In genomic region chr3:50121001-50121400, GRCm38 (mm10) we compare ENCODE assay signal across 17 mouse cellular contexts.
DNase-seq lines count a peak whose midpoint lies in the region; ATAC-seq and TF ChIP-seq lines count a peak whose summit lies in the region.
"Had no signal": no experiment of that assay in that cellular context is flagged by ENCODE, and none has a peak within 500 bp of the region (broad histone marks: within the 10 kb centered on the region; RNA-seq: fewer than 3 reads in every experiment).

No protein-coding gene starts in this region.

- H3K4me1 ChIP-seq in embryonic facial prominence, embryonic 11.5 days (ENCODE audit: control insufficient read depth, insufficient read depth, low read length) = no peaks in the 10 kb centered on the region
- no peaks in the 10 kb centered on the region for H3K4me1 ChIP-seq in embryonic facial prominence, embryonic 10.5 days
- H3K4me1 ChIP-seq: heart, embryonic 15.5 days; kidney, embryonic 15.5 days; liver, embryonic 13.5 days; neural tube, embryonic 15.5 days had no signal

- H3K4me3 ChIP-seq in embryonic facial prominence, embryonic 11.5 days (ENCODE audit: low read depth, low read length) = no peak overlapping the region
- no peak overlapping the region for H3K4me3 ChIP-seq in embryonic facial prominence, embryonic 10.5 days
- H3K4me3 ChIP-seq in layer of hippocampus, adult 2 months = no peak overlapping the region
- H3K4me3 ChIP-seq: erythroblast, embryonic 14.5 days; heart, embryonic 15.5 days; kidney, embryonic 15.5 days; liver, embryonic 13.5 days; neural tube, embryonic 15.5 days had no signal

- no peaks in the 10 kb centered on the region for H3K27me3 ChIP-seq in embryonic facial prominence, embryonic 11.5 days (ENCODE audit: control insufficient read depth, insufficient read depth, low read length)
- no peaks in the 10 kb centered on the region for H3K27me3 ChIP-seq in embryonic facial prominence, embryonic 10.5 days (replicated peaks; ENCODE audit: low read depth, poor library complexity, severe bottlenecking)
- H3K27me3 ChIP-seq: heart, embryonic 15.5 days; kidney, embryonic 15.5 days; liver, embryonic 13.5 days; neural tube, embryonic 15.5 days had no signal

- DNase-seq in embryonic facial prominence, embryonic 11.5 days (ENCODE audit: low spot score) = peak; percentile 31
- no peak for DNase-seq in embryonic facial prominence, embryonic 10.5 days (ENCODE audit: low spot score)
- DNase-seq in layer of hippocampus, adult 2 months (ENCODE audit: low spot score in 2 of 2) = no peak
- no peak for DNase-seq in layer of hippocampus, adult 9-11 months
- DNase-seq in 416B (ENCODE audit: low read depth) (peak; percentile 3), ZHBTc4 (ENCODE audit: low read depth, low spot score) (peak; percentile 11)
- DNase-seq: adrenal gland, postnatal 25 days; left cerebral cortex, postnatal 4 days; liver, embryonic 13.5 days; right cerebral cortex, adult 18-20 months had no signal

- H3K4me2 ChIP-seq in embryonic facial prominence, embryonic 11.5 days (ENCODE audit: low read depth, low read length) = no peak overlapping the region
- H3K4me2 ChIP-seq: heart, embryonic 15.5 days; kidney, embryonic 15.5 days; liver, embryonic 13.5 days; neural tube, embryonic 15.5 days had no signal

- 55% methylated on average over 1 of the region's 1 CpGs for WGBS in embryonic facial prominence, embryonic 11.5 days
- 58% methylated on average over 1 of the region's 1 CpGs for WGBS in embryonic facial prominence, embryonic 10.5 days

- no peak overlapping the region for H3K9ac ChIP-seq in embryonic facial prominence, embryonic 11.5 days (replicated peaks; ENCODE audit: low read length)
- H3K9ac ChIP-seq: heart, embryonic 15.5 days; kidney, embryonic 15.5 days; liver, embryonic 13.5 days; neural tube, embryonic 15.5 days had no signal

- H3K9me3 ChIP-seq in embryonic facial prominence, embryonic 11.5 days (replicated peaks; ENCODE audit: control insufficient read depth, low read length) = no peaks in the 10 kb centered on the region
- no peaks in the 10 kb centered on the region for H3K9me3 ChIP-seq in embryonic facial prominence, embryonic 10.5 days
- H3K9me3 ChIP-seq: heart, embryonic 15.5 days; kidney, embryonic 15.5 days; liver, embryonic 13.5 days; neural tube, embryonic 15.5 days had no signal

- ATAC-seq in embryonic facial prominence, embryonic 11.5 days (replicated peaks; ENCODE audit: insufficient number of reproducible peaks, low FRiP score, low TSS enrichment, low read depth) = no peak
- no peak for ATAC-seq in erythroid progenitor cell, adult 5-6 weeks (replicated peaks; ENCODE audit: low FRiP score, poor library complexity, severe bottlenecking)
- no peak for ATAC-seq in megakaryocyte progenitor cell, adult 5-6 weeks (replicated peaks; ENCODE audit: poor library complexity)
- ATAC-seq: hindbrain, embryonic 16.5 days had no signal

- no peak overlapping the region for H3K27ac ChIP-seq in embryonic facial prominence, embryonic 11.5 days (replicated peaks; ENCODE audit: low read depth, low read length)
- no peak overlapping the region for H3K27ac ChIP-seq in embryonic facial prominence, embryonic 10.5 days (replicated peaks)
- H3K27ac ChIP-seq in layer of hippocampus, adult 2 months = no peak overlapping the region
- H3K27ac ChIP-seq: heart, embryonic 15.5 days; kidney, embryonic 15.5 days; liver, embryonic 13.5 days; neural tube, embryonic 15.5 days had no signal

- peak; percentile 86 for TF ChIP-seq CTCF in layer of hippocampus, adult 2 months (conservative IDR thresholded peaks at IDR 0.05)

- no peaks in the 10 kb centered on the region for H3K36me3 ChIP-seq in embryonic facial prominence, embryonic 11.5 days (replicated peaks; ENCODE audit: control insufficient read depth, insufficient read depth, low read depth, low read length)
- H3K36me3 ChIP-seq in embryonic facial prominence, embryonic 10.5 days (replicated peaks) = no peaks in the 10 kb centered on the region
- H3K36me3 ChIP-seq: heart, embryonic 15.5 days; kidney, embryonic 15.5 days; liver, embryonic 13.5 days; neural tube, embryonic 15.5 days had no signal

Comparison
In these comparisons a context has a peak if more than half of its experiments do, and no peak if none do; other contexts are left out.
1. DNase-seq: peak in embryonic facial prominence, embryonic 11.5 days (single experiment), 416B (single experiment) and ZHBTc4 (single experiment); none in embryonic facial prominence, embryonic 10.5 days (single experiment), layer of hippocampus, adult 2 months (0 of 2) and layer of hippocampus, adult 9-11 months (single experiment).